Mouse (Mus musculus) thymus, adult 2 months (tissue): ENCODE data around the gene Klf13. TPM values are rescaled to one million over a fixed set of nuclear protein-coding genes. Genes with fewer than 3 reads are reported as not detected.

ENCODE experiments used
- DNase-seq: peaks from one replicate; pipeline ENCODE4 v3.0.0; 2021
- H3K27ac ChIP-seq: fragments of 200-500 bp; 2 replicates; pipeline ENCODE4 v1.5.1; 2012; ENCODE audit warnings: low read length, control low read depth; ENCODE audit not compliant: control insufficient read depth, insufficient read depth
- H3K27me3 ChIP-seq: fragments of 200-500 bp; 2 replicates; pipeline ENCODE4 v1.6.1; 2012; ENCODE audit warnings: mild to moderate bottlenecking, low read length, moderate library complexity, mixed read lengths; ENCODE audit not compliant: control insufficient read depth, insufficient read depth
- H3K36me3 ChIP-seq: fragments of 200-500 bp; 2 replicates; pipeline ENCODE4 v1.6.1; 2012; ENCODE audit warnings: mild to moderate bottlenecking, low read length, moderate library complexity; ENCODE audit not compliant: control insufficient read depth, insufficient read depth
- H3K4me1 ChIP-seq: fragments of 200-500 bp; replicated peaks from 2 replicates; pipeline ENCODE4 v1.6.1; 2012; ENCODE audit warnings: low read length; ENCODE audit not compliant: control insufficient read depth, insufficient read depth
- H3K4me3 ChIP-seq: fragments of 200-500 bp; 2 replicates; pipeline ENCODE4 v1.5.1; 2012; ENCODE audit warnings: mild to moderate bottlenecking, low read length, control low read depth, moderate library complexity; ENCODE audit not compliant: control insufficient read depth, insufficient read depth
- CTCF ChIP-seq: fragments of 200-500 bp; IDR thresholded peaks from 2 replicates; pipeline ENCODE4 v1.5.1; 2012; ENCODE audit warnings: mild to moderate bottlenecking, control low read depth, low read length, moderate library complexity, borderline replicate concordance; ENCODE audit not compliant: control insufficient read depth, poor library complexity, insufficient read depth; ENCODE audit errors: extremely low read depth
- POLR2A ChIP-seq: fragments of 200-500 bp; IDR thresholded peaks from 2 replicates; pipeline ENCODE4 v1.6.1; 2012; ENCODE audit warnings: mild to moderate bottlenecking, low read length, control low read depth, moderate library complexity; ENCODE audit not compliant: control insufficient read depth, poor library complexity, insufficient read depth; ENCODE audit errors: extremely low read depth
- WGBS: fragments of 180-500 bp; shearing (Covaris S2); methylation state at CpG from one replicate; pipeline ENCODE4 v1.1.7; 2018; 5-methylcytosine and 5-hydroxymethylcytosine counted together
- polyA plus RNA-seq: library from polyadenylated mRNA; depleted of rRNA; stranded (reverse); fragments of >200 nt; gene quantifications from 2 replicates; pipeline ENCODE4 v1.2.3, GENCODE M21; 2012

Klf13 gene
- polyA plus RNA-seq, 1 experiment: 172 TPM

DNA sequence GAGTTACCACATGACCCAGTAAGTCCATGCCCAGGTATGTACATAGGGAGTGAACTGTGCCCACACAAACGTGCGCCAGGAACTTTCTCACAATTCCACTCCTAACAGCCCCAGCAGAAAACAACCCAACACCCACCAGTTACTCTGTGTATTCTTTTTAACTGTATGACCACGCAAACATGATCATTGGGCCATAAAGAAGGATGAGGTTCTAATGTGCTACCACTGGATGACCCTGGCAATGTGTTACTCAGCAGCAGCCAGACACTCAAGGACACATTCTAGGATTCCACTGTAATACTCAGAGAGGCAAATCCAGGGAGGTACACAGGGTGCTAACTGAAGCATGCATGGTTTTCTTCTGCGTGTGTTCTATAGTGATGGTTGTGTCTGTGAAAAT, 72.8 kb downstream of the Klf13 start:
- no peak for TF ChIP-seq CTCF
- TF ChIP-seq POLR2A: no peak
- H3K4me3 ChIP-seq: no peak overlapping the region
- no peak for DNase-seq
- H3K27ac ChIP-seq: no peak overlapping the region
- no peaks in the 10 kb centered on the region for H3K4me1 ChIP-seq
- 95% methylated on average over 4 of the region's 4 CpGs for WGBS
- H3K27me3 ChIP-seq: no peaks in the 10 kb centered on the region
- H3K36me3 ChIP-seq: no peaks in the 10 kb centered on the region

- Histone ChIP-seq H3K27me3 (no peaks in the 10 kb centered on the region), H3K27ac (no peak overlapping the region), H3K36me3 (no peaks in the 10 kb centered on the region), H3K4me3 (no peak overlapping the region), H3K4me1 (peaks cover 7% of the 10 kb centered on the region)
- TF ChIP-seq POLR2A (no peak), CTCF (no peak)
- DNase-seq: no peak
- 96% methylated on average over 1 of the region's 1 CpGs for WGBS
Observed at GRCm38 (mm10) chr7:63863046-63863445, 75.7 kb downstream of the Klf13 start.

- Histone ChIP-seq H3K4me3 (no peak overlapping the region), H3K36me3 (no peaks in the 10 kb centered on the region), H3K27me3 (no peaks in the 10 kb centered on the region), H3K4me1 (peaks cover 14% of the 10 kb centered on the region), H3K27ac (no peak overlapping the region)
- no peak for DNase-seq
- 96% methylated on average over 6 of the region's 6 CpGs for WGBS
- TF ChIP-seq POLR2A (no peak), CTCF (no peak)
Observed at GRCm38 (mm10) chr7:63861123-63861522, 77.6 kb downstream of the Klf13 start.

DNA sequence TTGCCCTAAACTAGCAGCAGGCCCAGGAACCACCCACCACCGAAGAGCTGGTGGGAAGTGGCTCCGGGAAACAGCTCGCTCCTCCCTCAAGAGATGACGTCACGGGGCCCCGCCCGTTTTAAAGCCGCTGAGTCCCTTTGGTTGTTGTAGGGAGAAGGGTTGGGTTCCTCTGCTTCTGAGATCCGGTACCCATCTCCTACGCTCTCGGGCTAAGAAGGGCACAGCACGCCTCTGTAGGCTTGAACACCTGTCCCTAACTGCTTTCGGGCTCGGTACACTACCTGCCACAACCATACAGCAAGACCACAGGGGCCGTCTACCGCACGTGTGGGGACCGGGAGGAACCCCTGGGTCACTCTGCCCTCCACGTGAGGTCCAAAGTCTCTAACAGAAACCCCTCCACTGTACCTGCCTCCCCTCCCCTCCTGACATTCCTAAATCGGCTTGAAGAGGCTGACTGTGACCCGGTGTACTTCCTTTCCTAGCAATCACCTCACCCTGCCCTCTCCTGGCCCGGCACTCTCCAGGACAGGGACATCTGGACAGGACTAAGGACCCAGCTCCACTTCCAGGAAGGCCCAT, 80.1 kb downstream of the Klf13 start:
- Histone ChIP-seq H3K4me3 (peak overlapping the region; percentile 42), H3K27ac (0 out of 2 replicates have a peak overlapping the region, but pooled peaks have one; percentile 43), H3K36me3 (no peaks in the 10 kb centered on the region), H3K4me1 (peaks cover 21% of the 10 kb centered on the region), H3K27me3 (no peaks in the 10 kb centered on the region)
- 7% methylated on average over 22 of the region's 22 CpGs for WGBS
- no peak for TF ChIP-seq CTCF
- TF ChIP-seq POLR2A: no peak
- DNase-seq: peak; percentile 92

- peaks cover 21% of the 10 kb centered on the region for H3K4me1 ChIP-seq
- H3K4me3 ChIP-seq: no peak overlapping the region
- 93% methylated on average over 17 of the region's 17 CpGs for WGBS
- H3K36me3 ChIP-seq: no peaks in the 10 kb centered on the region
- no peak overlapping the region for H3K27ac ChIP-seq
- no peaks in the 10 kb centered on the region for H3K27me3 ChIP-seq
- TF ChIP-seq CTCF: no peak
- TF ChIP-seq POLR2A: no peak
- DNase-seq: no peak
Observed at GRCm38 (mm10) chr7:63857771-63858417, 80.8 kb downstream of the Klf13 start.

DNA sequence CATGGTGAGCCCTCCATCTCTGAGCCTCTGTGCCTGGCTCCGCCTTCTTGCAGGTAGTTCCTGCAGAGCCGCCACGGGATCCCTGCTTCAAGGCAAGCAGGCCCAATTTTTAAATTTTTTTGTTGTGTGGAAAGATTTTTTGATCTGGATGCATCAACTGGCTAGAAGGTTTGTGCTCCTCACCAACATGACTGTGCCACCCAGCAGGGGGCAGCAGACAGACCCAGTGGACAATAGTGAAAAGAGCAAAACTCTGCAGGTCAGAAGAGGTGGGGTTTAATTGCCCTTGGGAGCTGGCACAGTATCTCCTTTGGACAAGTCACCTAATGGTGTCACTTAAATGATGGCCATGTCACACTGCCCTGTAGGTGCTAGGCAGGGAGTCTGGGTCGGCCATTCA, 83.4 kb downstream of the Klf13 start:
- no peaks in the 10 kb centered on the region for H3K36me3 ChIP-seq
- TF ChIP-seq CTCF (0 out of 2 replicates have a peak, but pooled peaks have one; percentile 31), POLR2A (0 out of 2 replicates have a peak, but pooled peaks have one; percentile 28)
- H3K27ac ChIP-seq: no peak overlapping the region
- no peak overlapping the region for H3K4me3 ChIP-seq
- peaks cover 21% of the 10 kb centered on the region for H3K4me1 ChIP-seq
- no peaks in the 10 kb centered on the region for H3K27me3 ChIP-seq
- 58% methylated on average over 4 of the region's 4 CpGs for WGBS
- peak; percentile 84 for DNase-seq
